Mouse (Mus musculus): ENCODE data around the gene Nup153. TPM values are rescaled to one million over a fixed set of nuclear protein-coding genes. Genes with fewer than 3 reads are reported as not detected.

Gene Nup153
- total RNA-seq, 4 experiments from 2014 or later = 35.3 to 47.4 (median 37.5) TPM

DNA sequence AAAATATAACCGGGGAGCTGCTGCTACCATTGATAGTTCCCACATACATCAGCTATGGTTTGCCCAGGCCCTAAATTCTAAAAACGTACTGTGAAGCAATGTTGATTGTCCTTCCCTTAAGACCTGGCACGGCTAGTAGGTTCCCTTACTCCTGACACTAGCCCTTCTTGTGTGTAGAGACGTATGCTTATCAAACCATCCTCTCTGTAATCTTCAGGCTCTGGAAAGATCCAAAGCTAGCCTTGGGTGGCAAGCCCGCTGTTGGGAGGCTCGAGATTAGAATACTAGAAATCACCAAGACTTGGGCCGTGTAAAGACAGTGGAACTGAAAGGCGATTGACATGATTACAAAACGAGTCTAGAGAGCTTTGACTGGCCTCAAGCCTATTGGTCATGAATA is 57.2 kb downstream of the Nup153 start:
- DNase-seq (ENCODE audit: low spot score in 2 of 2) = no peak

DNA sequence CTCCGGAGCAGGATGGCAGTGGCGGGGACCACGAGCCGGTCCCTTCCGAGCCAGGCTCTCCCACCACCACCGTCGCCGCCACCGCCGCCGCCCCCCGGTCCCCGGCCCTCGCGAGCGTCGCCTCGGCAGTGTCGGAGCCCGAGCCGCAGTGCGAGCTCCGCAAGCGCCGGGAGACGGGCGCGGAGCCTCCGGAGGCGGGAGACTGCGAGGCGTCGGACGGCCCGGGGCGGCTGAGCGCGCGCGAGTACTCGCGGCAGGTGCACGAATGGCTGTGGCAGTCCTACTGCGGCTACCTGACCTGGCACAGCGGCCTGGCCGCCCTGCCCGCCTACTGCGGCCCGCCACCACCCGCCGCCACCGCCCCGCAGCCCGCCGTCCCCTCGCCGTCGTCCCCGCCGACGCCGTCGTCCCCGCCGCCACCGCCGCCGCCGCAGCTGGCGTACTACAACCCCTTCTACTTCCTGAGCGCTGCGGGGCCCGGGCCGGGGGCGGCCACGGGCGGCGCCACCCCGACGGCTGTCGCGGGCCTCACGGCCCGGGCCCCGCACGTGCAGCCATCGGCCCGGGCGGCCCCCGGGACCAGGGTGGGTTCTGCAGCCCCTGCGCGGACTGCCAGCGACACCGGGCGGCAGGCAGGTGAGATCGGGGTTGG is 58.0 kb downstream of the Nup153 start:
- peak in 1 of 2 experiments; percentile 12 for DNase-seq (ENCODE audit: low spot score in 2 of 2)

GRCm38 (mm10) chr13:46669048-46669619 is 58.6 kb downstream of the Nup153 start, which contains the start of gene Fam8a1:
Fam8a1 (plus strand) TSS chr13:46669522.
- DNase-seq (ENCODE audit: low spot score in 2 of 2) = peak; percentile 86 to 87

DNA sequence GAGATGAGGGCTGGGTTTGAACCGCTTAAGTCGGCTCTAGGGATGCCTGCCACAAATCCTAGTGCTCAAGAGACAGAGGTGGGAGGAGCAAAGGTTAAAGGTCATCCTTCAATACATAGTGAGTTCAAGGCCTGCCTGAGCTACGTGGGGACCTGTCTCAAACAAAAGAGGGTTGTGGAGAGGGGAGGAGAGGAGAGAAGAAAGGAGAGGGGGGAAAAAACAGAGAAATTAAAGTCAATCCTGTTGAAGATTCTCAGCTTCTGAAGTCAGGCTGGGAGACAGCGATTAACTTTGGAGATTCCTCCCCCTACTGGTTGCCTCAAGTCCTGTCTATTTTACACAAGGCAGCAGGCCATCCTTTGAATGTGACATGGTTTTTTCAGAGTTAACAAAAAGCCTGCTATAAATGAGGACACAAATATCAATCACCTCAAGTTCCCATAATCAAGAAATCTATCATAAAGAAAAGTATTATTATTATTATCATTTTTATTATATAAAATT is 64.2 kb downstream of the Nup153 start:
- no peak for DNase-seq (ENCODE audit: low spot score in 2 of 2)

DNA sequence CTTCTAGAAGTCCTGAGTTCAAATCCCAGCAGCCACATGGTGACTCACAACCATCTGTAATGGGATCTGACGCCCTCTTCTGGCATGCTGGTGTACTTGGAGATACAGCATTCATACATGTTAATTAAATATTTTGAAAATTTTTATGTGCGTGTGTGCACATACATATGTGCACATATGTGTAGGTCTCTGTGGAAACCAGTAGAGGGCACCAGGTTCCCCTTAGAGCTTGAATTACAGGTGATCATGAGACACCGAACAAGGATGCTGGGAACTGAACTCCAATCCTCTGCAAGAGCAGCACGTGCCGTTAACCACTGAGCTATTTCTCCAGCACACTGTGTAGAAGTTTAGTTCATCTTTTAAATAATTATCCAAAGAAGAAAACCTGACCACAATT is 68.5 kb downstream of the Nup153 start:
- no peak for DNase-seq (ENCODE audit: low spot score in 2 of 2)

DNA sequence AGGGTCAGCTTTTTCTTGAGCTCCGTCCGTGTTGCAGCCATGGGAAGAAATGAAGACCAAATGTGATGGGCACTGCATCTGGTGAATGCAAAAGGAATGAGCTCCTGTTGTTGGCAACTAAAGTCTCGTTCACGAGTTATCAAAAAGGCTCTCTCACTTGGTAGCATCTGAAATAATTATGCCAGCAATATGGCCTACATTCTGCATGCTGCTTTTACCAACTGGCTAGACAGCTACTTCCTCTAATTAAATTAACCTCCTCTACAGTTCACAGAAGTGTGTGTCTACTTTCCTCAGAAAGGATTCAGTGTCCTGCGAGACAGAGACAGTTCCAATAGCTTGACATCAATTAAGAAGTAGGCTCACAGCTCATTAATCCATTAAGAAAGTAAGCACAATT is 73.2 kb downstream of the Nup153 start:
- DNase-seq (ENCODE audit: low spot score in 2 of 2) = no peak

DNA sequence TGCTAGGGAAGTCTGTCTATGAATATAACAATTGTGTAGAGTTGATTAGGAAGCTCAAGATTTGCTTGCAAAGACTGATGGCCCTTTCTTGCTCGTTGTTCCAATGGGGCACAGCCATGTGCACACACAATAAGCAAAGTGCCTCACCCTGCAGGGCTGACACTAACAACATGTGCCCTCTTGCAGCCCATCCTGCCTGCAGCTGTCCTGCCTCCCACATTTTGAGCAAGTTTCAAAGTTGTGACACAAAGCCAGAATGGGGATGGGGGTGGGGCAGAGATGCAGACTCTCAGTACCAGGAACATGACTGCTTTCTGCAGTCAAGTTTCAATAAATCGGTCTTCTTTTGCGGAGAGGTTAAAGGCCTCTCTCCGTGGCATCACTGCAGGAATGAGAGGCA is 74.1 kb downstream of the Nup153 start:
- DNase-seq (ENCODE audit: low spot score in 2 of 2) = no peak

DNA sequence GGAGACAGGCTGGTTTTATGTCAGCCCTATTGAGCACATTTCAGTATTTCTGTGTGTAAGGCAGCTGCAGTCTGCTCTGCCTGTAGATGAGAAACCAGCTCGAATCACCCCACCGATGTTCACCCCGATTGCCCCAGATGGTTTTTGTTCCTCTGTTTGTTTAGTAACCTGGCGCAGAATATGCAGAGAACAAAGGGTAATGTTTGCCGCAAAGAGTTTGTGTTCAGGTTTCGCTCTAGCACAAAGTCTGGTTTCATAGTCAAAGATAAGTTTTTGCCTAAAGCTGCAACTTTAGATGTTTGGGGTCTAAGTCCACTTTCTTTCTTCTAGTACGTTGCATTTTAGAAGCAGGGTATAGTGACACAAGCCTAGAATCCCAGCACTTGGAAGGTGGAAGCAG is 75.1 kb downstream of the Nup153 start:
- no peak for DNase-seq (ENCODE audit: low spot score in 2 of 2)

- no peak for DNase-seq (ENCODE audit: low spot score in 2 of 2)
Measured at GRCm38 (mm10) chr13:46651853-46652252, 75.9 kb downstream of the Nup153 start.

DNA sequence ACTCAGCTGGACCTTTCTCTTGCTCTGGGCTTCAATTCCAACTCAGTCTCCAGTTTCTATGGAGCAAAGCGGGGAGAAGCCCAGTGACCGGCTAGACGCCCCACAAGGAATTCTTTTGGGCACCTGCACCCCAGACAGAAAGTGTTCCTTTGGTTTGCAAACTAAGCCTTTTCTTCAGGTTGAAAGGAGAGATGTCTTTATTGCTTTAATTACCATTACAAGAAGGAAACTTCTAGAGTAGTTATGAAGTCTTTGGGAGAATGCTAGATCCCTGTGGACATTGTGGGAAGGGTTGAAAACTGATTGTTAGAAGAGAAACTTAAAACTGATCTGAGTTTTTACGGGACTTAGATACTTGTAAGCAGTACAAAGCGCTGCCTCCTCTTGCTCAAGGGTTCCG is 82.3 kb downstream of the Nup153 start:
- DNase-seq (ENCODE audit: low spot score in 2 of 2) = no peak

- DNase-seq (ENCODE audit: low spot score in 2 of 2) = no peak
Measured at GRCm38 (mm10) chr13:46644175-46644574, 83.6 kb downstream of the Nup153 start.

GRCm38 (mm10) chr13:46642318-46642717 is 85.4 kb downstream of the Nup153 start:
- no peak for DNase-seq (ENCODE audit: low spot score in 2 of 2)

DNA sequence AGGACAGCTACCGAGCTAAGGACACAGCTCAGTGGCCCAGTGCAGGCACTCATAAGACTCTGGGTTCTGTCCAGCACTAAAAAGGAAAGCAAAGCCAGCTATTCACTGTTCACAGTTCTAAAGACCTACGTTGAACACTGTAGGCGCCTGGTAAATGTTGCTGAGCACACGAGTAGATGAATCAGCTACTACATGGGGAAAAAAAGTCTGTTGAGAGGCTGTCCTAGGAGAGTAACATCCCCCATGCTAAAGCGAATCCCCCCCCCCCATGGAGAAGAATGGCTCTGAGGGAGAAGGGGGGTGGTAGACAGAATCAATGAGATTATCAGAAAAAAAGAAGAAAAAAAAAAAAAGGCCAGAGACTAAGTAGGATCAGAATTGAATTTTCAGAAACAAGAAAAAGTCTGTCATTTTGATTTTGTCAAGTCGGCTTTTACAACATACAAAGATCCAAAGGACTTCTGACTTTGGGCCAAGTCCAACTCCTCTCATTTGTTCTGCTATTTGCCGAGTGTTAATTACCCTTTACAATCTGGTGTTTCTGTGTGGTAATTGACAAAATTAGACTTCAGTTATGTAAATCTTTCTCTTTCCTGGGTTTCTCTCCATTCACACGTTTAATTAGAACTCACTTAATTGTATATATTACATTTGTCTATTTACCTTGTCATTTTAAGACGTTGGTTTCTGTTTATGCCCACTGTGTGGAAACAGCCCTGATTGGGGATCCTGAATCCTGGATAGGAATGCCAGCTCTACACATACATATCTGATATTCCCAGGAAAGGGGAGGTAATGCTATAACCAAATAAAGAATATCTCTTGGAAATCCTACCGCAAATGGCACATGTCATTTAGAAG is 86.9 kb downstream of the Nup153 start:
- DNase-seq (ENCODE audit: low spot score in 2 of 2) = no peak

DNA sequence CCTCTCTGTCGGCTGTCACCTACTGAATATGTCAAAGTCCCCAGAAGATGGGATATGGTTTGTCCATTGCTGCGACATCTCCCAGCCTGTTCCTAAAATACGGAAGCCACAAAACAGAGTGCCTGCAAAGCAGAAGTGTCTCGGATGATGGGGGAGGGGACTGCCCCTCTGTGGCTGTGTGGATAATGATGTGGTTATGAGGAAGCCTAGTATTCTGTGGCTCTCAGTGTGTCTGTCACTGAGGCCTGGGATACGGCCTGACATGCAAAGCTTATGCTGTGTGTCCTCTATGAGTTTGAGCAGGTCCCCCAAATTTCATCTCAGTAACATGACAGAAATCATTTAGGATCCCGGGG is 93.6 kb downstream of the Nup153 start:
- DNase-seq (ENCODE audit: low spot score in 2 of 2) = no peak

GRCm38 (mm10) chr13:46633320-46634132 is 94.2 kb downstream of the Nup153 start:
- DNase-seq (ENCODE audit: low spot score in 2 of 2) = no peak

GRCm38 (mm10) chr13:46632796-46633195 is 94.9 kb downstream of the Nup153 start:
- no peak for DNase-seq (ENCODE audit: low spot score in 2 of 2)

Other genes starting within 250 kb of the Nup153 start
- gene Cap2, start 226.1 kb downstream of the Nup153 start, total RNA-seq (2022) = 100 to 1,000 TPM; 252 to 331 (median 305) TPM
- gene Fam8a1, start 58.4 kb downstream of the Nup153 start, total RNA-seq (2022) = 10 to 100 TPM; 33.0 to 40.0 (median 35.2) TPM
- 100 to 1,000 TPM in 2 of 4 experiments, 10 to 100 TPM in 2; 88.4 to 103 (median 97.4) TPM for gene Kif13a, start 201.9 kb upstream of the Nup153 start, total RNA-seq (2022)